8 mouse cellular contexts compared by ENCODE assay signal in the genomic region with DNA sequence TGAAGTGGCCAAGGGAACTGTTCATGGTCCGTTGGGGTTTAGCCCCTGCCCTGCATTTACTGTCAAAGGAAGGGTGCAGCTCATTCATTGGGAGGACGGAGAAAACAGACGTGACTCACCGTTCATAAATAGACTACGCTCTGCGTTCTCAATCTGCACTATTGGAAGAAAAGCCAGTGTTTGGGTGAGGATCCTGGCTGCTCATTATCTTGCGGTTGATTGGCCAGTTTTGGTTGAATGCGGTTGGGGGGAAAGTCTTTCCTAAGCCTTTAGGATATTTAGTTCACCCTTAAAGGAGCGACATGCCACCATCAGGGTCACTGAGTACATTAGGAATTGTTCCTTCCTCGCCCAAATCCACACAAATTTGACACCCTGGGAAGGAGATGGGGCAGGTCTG. TPM values are rescaled to one million over a fixed set of nuclear protein-coding genes. Genes with fewer than 3 reads are reported as not detected.
DNase-seq lines count a peak whose midpoint lies in the region; ATAC-seq and TF ChIP-seq lines count a peak whose summit lies in the region.

No protein-coding gene starts in this region.

- no peak for DNase-seq in lung, postnatal 36 days
- DNase-seq in embryonic facial prominence, embryonic 10.5 days (ENCODE audit: low spot score), result no peak
- DNase-seq in layer of hippocampus, adult 9-10 months (ENCODE audit: low spot score), result no peak
- DNase-seq in spleen, adult 12 weeks (ENCODE audit: low spot score), result no peak
- DNase-seq in lung, postnatal 14 days, result no peak

- no peaks in the 10 kb centered on the region for H3K27me3 ChIP-seq in lung, embryonic 15.5 days
- 0 out of 2 replicates have a peak, but pooled peaks cover 4% of the 10 kb centered on the region for H3K27me3 ChIP-seq in embryonic facial prominence, embryonic 10.5 days (replicated peaks; ENCODE audit: low read depth, poor library complexity, severe bottlenecking)
- no peaks in the 10 kb centered on the region for H3K27me3 ChIP-seq in intestine, embryonic 15.5 days (replicated peaks)

- no peaks in the 10 kb centered on the region for H3K9me3 ChIP-seq in lung, embryonic 15.5 days
- H3K9me3 ChIP-seq in embryonic facial prominence, embryonic 10.5 days, result no peaks in the 10 kb centered on the region
- H3K9me3 ChIP-seq in intestine, embryonic 15.5 days, result no peaks in the 10 kb centered on the region

- ATAC-seq in lung, embryonic 15.5 days (ENCODE audit: borderline replicate concordance, extremely low read depth, low FRiP score, low TSS enrichment), result no peak
- no peak for ATAC-seq in intestine, embryonic 15.5 days

- peak overlapping the region; percentile 97 for H3K4me3 ChIP-seq in lung, embryonic 15.5 days
- H3K4me3 ChIP-seq in embryonic facial prominence, embryonic 10.5 days, result peak overlapping the region; percentile 88
- peak overlapping the region; percentile 95 for H3K4me3 ChIP-seq in intestine, embryonic 15.5 days (replicated peaks)
- H3K4me3 ChIP-seq in olfactory bulb, adult 2 months (ENCODE audit: insufficient read depth, low read depth, low read length), result peak overlapping the region; percentile 94

- H3K27ac ChIP-seq in lung, embryonic 15.5 days, result peak overlapping the region; percentile 53
- H3K27ac ChIP-seq in embryonic facial prominence, embryonic 10.5 days (replicated peaks), result peak overlapping the region; percentile 89
- H3K27ac ChIP-seq in intestine, embryonic 15.5 days, result no peak overlapping the region
- no peak overlapping the region for H3K27ac ChIP-seq in olfactory bulb, adult 2 months (ENCODE audit: insufficient read depth, low read depth, low read length)

- peak overlapping the region; percentile 92 for H3K4me2 ChIP-seq in lung, embryonic 15.5 days
- peak overlapping the region; percentile 86 for H3K4me2 ChIP-seq in intestine, embryonic 15.5 days (replicated peaks)

- no peaks in the 10 kb centered on the region for H3K36me3 ChIP-seq in lung, embryonic 15.5 days
- H3K36me3 ChIP-seq in embryonic facial prominence, embryonic 10.5 days (replicated peaks), result 0 out of 2 replicates have a peak, but pooled peaks cover 4% of the 10 kb centered on the region
- no peaks in the 10 kb centered on the region for H3K36me3 ChIP-seq in intestine, embryonic 15.5 days

- H3K4me1 ChIP-seq in lung, embryonic 15.5 days, result peaks cover 25% of the 10 kb centered on the region
- H3K4me1 ChIP-seq in embryonic facial prominence, embryonic 10.5 days, result peaks cover 26% of the 10 kb centered on the region
- peaks cover 15% of the 10 kb centered on the region; the same call in 1 of the 2 replicates for H3K4me1 ChIP-seq in intestine, embryonic 15.5 days (replicated peaks)
- H3K4me1 ChIP-seq in olfactory bulb, adult 2 months (ENCODE audit: control insufficient read depth, insufficient read depth, low read length), result peaks cover 29% of the 10 kb centered on the region

- TF ChIP-seq POLR2A in olfactory bulb, adult 2 months (IDR thresholded peaks at IDR 0.05; ENCODE audit: insufficient read depth, low read depth, low read length), result no peak

- 6% methylated on average over 10 of the region's 10 CpGs for WGBS in lung, embryonic 15.5 days
- 20% methylated on average over 10 of the region's 10 CpGs for WGBS in embryonic facial prominence, embryonic 10.5 days
- WGBS in intestine, embryonic 15.5 days, result 8% methylated on average over 10 of the region's 10 CpGs
- WGBS in olfactory bulb, adult 2 months, result 2% methylated on average over 10 of the region's 10 CpGs

- peak overlapping the region; percentile 84 for H3K9ac ChIP-seq in lung, embryonic 15.5 days
- peak overlapping the region; percentile 81 for H3K9ac ChIP-seq in intestine, embryonic 15.5 days

- TF ChIP-seq CTCF in olfactory bulb, adult 2 months (IDR thresholded peaks at IDR 0.05; ENCODE audit: insufficient read depth, low read depth, low read length), result no peak

RNA-seq across cellular contexts. Expression of gene Rcan1, which starts 5.4 kb away (rescaled TPM):
- polyA plus RNA-seq in lung, embryonic 15.5 days (2015; fragmentation: Nextera tagmentation; extraction: Ambion mirVana), result 47.9 and 51.4 TPM in 2 replicates
- 32.8 and 38.2 TPM in 2 replicates for polyA plus RNA-seq in embryonic facial prominence, embryonic 10.5 days (2016; fragmentation: Nextera tagmentation; extraction: Ambion mirVana)
- polyA plus RNA-seq in intestine, embryonic 15.5 days (2015; fragmentation: Nextera tagmentation; extraction: Ambion mirVana), result 23.5 and 24.0 TPM in 2 replicates
- not detected in 2 replicates for polyA plus RNA-seq in olfactory bulb, adult 2 months (2012; ENCODE audit: insufficient read depth, insufficient read length, low replicate concordance, missing spikeins)

RNA-seq across cellular contexts. Expression of gene Clic6, which starts 20.3 kb away (rescaled TPM):
- 22.1 and 22.2 TPM in 2 replicates for polyA plus RNA-seq in lung, embryonic 15.5 days (2015; fragmentation: Nextera tagmentation; extraction: Ambion mirVana)
- polyA plus RNA-seq in embryonic facial prominence, embryonic 10.5 days (2016; fragmentation: Nextera tagmentation; extraction: Ambion mirVana), result 5.0 and 5.6 TPM in 2 replicates
- polyA plus RNA-seq in intestine, embryonic 15.5 days (2015; fragmentation: Nextera tagmentation; extraction: Ambion mirVana), result 80.6 and 81.8 TPM in 2 replicates
- not detected in 2 replicates for polyA plus RNA-seq in olfactory bulb, adult 2 months (2012; ENCODE audit: insufficient read depth, insufficient read length, low replicate concordance, missing spikeins)

Comparison
In these comparisons a context has a peak if more than half of its experiments do, and no peak if none do; other contexts are left out.
1. H3K27ac ChIP-seq: peak in lung, embryonic 15.5 days (single experiment) and embryonic facial prominence, embryonic 10.5 days (single experiment); none in intestine, embryonic 15.5 days (single experiment) and olfactory bulb, adult 2 months (single experiment).
2. RNA of gene Rcan1, which starts 5.4 kb away (polyA plus RNA-seq): 47.9 to 51.4 TPM in lung, embryonic 15.5 days, 32.8 to 38.2 TPM in embryonic facial prominence, embryonic 10.5 days and 23.5 to 24.0 TPM in intestine, embryonic 15.5 days; not detected in olfactory bulb, adult 2 months; every median in the first group is over 10 times any median in the second.
3. Peak in every context shown above with its lines, with median percentiles within 50 percentile points of each other: H3K4me3 ChIP-seq.